Mouse (Mus musculus) heart, embryonic 16.5 days (tissue): ENCODE data around the gene Efhd2. TPM values are rescaled to one million over a fixed set of nuclear protein-coding genes. Genes with fewer than 3 reads are reported as not detected.

Source experiments
- ATAC-seq: fragments of 200-750 bp; cut with Nextera tagmentation; replicated peaks from 2 replicates; pipeline ENCODE4 v1.8.0; 2017; ENCODE audit warnings: moderate number of reproducible peaks; ENCODE audit not compliant: insufficient read depth, low FRiP score; ENCODE audit errors: extremely low read depth
- H3K27ac ChIP-seq: fragments of 300-500 bp; sonication (generic); 2 replicates; pipeline ENCODE4 v1.5.1; 2014; ENCODE audit warnings: mild to moderate bottlenecking, low read length, control low read depth, moderate library complexity
- H3K27me3 ChIP-seq: fragments of 300-500 bp; sonication (generic); 2 replicates; pipeline ENCODE4 v1.6.1; 2014; ENCODE audit warnings: low read length, mixed read lengths; ENCODE audit not compliant: control insufficient read depth, insufficient read depth
- H3K36me3 ChIP-seq: fragments of 300-500 bp; sonication (generic); 2 replicates; pipeline ENCODE4 v1.6.1; 2014; ENCODE audit not compliant: control insufficient read depth, insufficient read depth
- H3K4me1 ChIP-seq: fragments of 300-500 bp; sonication (generic); 2 replicates; pipeline ENCODE4 v1.6.1; 2014; ENCODE audit warnings: low read length, mixed read lengths; ENCODE audit not compliant: control insufficient read depth, insufficient read depth
- H3K4me2 ChIP-seq: fragments of 300-500 bp; sonication (generic); 2 replicates; pipeline ENCODE4 v1.6.1; 2014; ENCODE audit warnings: low read depth, mild to moderate bottlenecking, control low read depth, low read length
- H3K4me3 ChIP-seq: fragments of 300-500 bp; sonication (generic); 2 replicates; pipeline ENCODE4 v1.5.1; 2014; ENCODE audit warnings: mild to moderate bottlenecking, control low read depth, low read length
- H3K9ac ChIP-seq: fragments of 300-500 bp; sonication (generic); 2 replicates; pipeline ENCODE4 v1.6.1; 2014; ENCODE audit warnings: low read length, control low read depth
- H3K9me3 ChIP-seq: fragments of 300-500 bp; sonication (generic); replicated peaks from 2 replicates; pipeline ENCODE4 v1.6.1; 2016; ENCODE audit warnings: low read length; ENCODE audit not compliant: control insufficient read depth
- whole genome bisulfite sequencing: fragments of 180-500 bp; shearing (Covaris S2); extraction: QIAGEN DNeasy Blood & Tissue Kit; methylation state at CpG from one replicate; pipeline ENCODE4 v1.1.7; 2014; 5-methylcytosine and 5-hydroxymethylcytosine counted together
- polyA plus RNA-seq: library from polyadenylated mRNA; unstranded; fragments of >200 nt; fragmentation: Nextera tagmentation; extraction: Ambion mirVana; gene quantifications from 2 replicates; pipeline ENCODE4 v1.2.1, GENCODE M21; 2015

Gene Efhd2
- polyA plus RNA-seq, 1 experiment from 2014 or later, result 80.4 TPM

DNA sequence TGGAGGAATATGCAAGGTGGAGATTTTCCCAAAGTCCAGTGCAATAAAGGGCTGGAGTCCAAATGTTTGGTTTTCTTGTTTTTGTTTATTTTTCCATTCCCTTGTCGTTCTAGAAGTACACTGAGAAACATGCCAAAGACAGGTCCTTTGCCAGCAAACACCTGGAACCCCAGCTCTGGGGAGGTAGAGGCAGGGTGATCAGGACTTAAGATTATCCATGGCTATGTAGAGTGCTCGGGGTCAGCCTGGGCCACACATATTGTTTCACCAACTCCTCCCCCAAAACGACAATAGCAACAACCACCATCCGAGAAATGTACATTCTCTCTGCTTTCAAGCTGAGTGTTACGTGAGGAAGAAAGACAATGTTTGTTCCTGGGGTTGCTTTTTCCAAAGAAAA lies 48.7 kb downstream of the Efhd2 start, which contains the start of gene Cela2a:
Cela2a (minus strand) TSS at position 101 of the 400 bp plus-strand sequence.
- no peak within 1 kb of the TSS for H3K4me3 ChIP-seq
- peaks cover 11% of the 10 kb centered on the region for H3K4me1 ChIP-seq
- no peak within 1 kb of the TSS for H3K9ac ChIP-seq
- no peaks in the 10 kb centered on the region for H3K36me3 ChIP-seq
- no peak for ATAC-seq
- H3K27me3 ChIP-seq, result no peaks in the 10 kb centered on the region
- no peak within 1 kb of the TSS for H3K27ac ChIP-seq
- no peak within 1 kb of the TSS for H3K4me2 ChIP-seq
- 65% methylated on average over 5 of the region's 5 CpGs for WGBS
- H3K9me3 ChIP-seq, result no peaks in the 10 kb centered on the region

DNA sequence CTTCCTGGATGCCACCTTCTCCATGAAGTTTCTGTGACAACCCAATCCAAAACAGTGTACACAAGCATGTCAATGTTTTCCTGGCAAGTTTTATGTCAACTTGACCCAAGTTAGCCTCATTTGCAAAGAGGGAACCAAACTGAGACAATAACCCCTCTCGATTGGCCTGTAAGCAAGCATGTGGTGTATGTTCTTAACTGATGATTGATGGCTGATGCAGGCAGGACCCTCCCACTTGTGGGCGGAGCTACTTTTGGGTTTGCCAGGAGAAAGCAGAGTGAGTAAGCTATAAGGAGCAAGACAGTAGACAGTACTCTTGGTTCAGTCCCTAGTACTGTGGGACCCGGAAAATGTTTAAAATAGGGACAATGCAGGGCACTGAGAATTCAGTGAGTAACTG lies 51.7 kb downstream of the Efhd2 start:
- H3K4me3 ChIP-seq, result no peak overlapping the region
- no peak overlapping the region for H3K27ac ChIP-seq
- WGBS, result 52% methylated on average over 3 of the region's 3 CpGs
- peaks cover 7% of the 10 kb centered on the region for H3K4me1 ChIP-seq
- ATAC-seq, result no peak
- H3K9ac ChIP-seq, result no peak overlapping the region
- no peaks in the 10 kb centered on the region for H3K9me3 ChIP-seq
- H3K27me3 ChIP-seq, result no peaks in the 10 kb centered on the region
- H3K4me2 ChIP-seq, result no peak overlapping the region
- H3K36me3 ChIP-seq, result no peaks in the 10 kb centered on the region

DNA sequence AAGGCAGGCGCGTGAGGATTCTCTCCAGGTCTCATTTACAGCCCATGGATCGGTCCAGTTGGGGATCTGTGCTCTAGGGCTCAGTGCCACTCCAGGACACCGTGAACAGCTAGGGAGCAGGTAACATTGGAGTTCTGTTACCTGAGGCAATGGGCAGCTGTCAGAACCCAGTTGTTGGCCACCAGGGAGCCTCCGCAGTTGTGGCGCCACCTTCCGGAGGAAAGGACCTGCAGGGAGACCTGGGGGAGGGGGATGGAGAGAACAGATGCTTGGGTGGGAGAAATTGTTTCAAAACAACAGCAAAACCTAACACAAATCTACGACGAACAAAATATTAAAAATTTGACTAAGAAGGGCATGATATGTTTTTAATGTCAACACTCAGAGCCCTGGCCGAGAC lies 52.6 kb downstream of the Efhd2 start:
- no peak for ATAC-seq
- Histone ChIP-seq H3K27me3 (no peaks in the 10 kb centered on the region), H3K9me3 (no peaks in the 10 kb centered on the region), H3K4me3 (no peak overlapping the region), H3K36me3 (no peaks in the 10 kb centered on the region), H3K4me2 (no peak overlapping the region), H3K4me1 (peaks cover 3% of the 10 kb centered on the region; the same call in 1 of the 2 replicates), H3K27ac (no peak overlapping the region), H3K9ac (no peak overlapping the region)
- 73% methylated on average over 10 of the region's 10 CpGs for WGBS

DNA sequence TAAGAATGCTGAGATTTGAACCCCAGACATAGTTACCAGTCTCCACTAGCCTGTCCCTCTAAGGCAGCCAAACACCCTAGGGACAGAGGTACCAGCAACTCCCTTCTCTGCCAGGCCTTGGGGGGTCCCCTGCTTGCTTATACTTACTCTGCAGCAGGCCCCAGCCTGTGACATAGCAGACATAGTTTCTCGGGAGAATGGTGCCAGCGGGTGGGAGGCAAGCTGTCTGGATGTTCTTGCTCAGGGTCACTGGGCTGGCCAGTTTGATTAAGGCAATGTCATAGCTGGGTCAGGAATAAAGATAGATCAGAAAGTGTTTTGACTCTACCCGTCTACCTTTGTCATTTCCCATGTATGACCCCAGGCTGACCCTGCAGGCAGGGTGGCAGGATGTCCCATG lies 53.5 kb downstream of the Efhd2 start:
- peaks cover 3% of the 10 kb centered on the region; the same call in 1 of the 2 replicates for H3K4me1 ChIP-seq
- 0 out of 2 replicates have a peak, but pooled peaks have one; percentile 37 for ATAC-seq
- no peak overlapping the region for H3K4me2 ChIP-seq
- no peak overlapping the region for H3K9ac ChIP-seq
- no peaks in the 10 kb centered on the region for H3K9me3 ChIP-seq
- H3K4me3 ChIP-seq, result no peak overlapping the region
- H3K36me3 ChIP-seq, result no peaks in the 10 kb centered on the region; the same call in 1 of the 2 replicates
- WGBS, result 41% methylated on average over 3 of the region's 3 CpGs
- H3K27ac ChIP-seq, result no peak overlapping the region
- no peaks in the 10 kb centered on the region for H3K27me3 ChIP-seq

DNA sequence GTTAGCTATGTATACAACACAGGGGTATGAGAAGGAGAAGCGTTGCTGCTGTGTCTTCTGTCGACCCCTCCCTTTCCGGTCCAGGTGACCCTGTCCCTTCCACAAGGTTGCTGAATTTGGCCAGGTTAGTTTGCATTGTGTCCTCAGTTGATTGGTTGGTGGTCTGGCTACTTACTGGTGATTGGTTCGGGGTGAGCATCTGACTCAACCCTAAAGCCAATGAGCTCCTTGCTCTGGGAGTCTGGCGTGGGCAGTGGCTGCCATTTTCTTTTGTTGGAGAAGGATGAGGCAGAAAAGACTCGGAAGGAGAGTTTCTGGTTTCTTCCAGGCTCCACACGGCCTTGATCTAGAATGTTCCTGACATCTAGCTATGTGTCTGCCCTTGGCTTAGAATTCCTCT lies 55.4 kb downstream of the Efhd2 start:
- WGBS, result 88% methylated on average over 7 of the region's 7 CpGs
- H3K4me2 ChIP-seq, result no peak overlapping the region
- ATAC-seq, result no peak

DNA sequence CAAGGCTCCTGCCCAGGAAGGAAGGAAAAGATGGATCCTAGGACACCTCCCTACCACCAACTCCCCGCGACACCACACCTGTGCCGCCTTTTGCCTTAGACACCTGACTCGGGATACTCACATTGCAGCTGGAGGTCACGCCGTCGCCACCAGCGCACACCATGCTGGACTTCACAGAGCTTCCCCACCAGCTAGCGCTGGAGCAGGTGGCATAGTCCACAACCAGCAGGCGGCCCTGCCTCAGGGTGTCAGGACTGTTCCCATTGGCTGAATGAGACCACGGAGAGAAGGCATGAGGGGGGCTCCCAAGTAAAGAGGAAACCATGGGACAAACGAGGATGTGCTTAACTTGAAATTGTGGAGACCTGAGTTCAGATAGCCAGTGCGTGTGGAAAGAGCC lies 55.9 kb downstream of the Efhd2 start:
- H3K4me2 ChIP-seq, result no peak overlapping the region
- H3K4me3 ChIP-seq, result no peak overlapping the region
- H3K9ac ChIP-seq, result no peak overlapping the region
- H3K36me3 ChIP-seq, result peaks cover 5% of the 10 kb centered on the region; the same call in 1 of the 2 replicates
- no peaks in the 10 kb centered on the region for H3K9me3 ChIP-seq
- no peak overlapping the region for H3K27ac ChIP-seq
- ATAC-seq, result no peak
- peaks cover 3% of the 10 kb centered on the region; the same call in 1 of the 2 replicates for H3K4me1 ChIP-seq
- no peaks in the 10 kb centered on the region for H3K27me3 ChIP-seq
- WGBS, result 80% methylated on average over 13 of the region's 13 CpGs

More for the DNA sequence above, 55.4 kb downstream of the Efhd2 start:
- Histone ChIP-seq H3K9me3 (no peaks in the 10 kb centered on the region), H3K27ac (no peak overlapping the region), H3K27me3 (no peaks in the 10 kb centered on the region), H3K36me3 (peaks cover 4% of the 10 kb centered on the region; the same call in 1 of the 2 replicates), H3K4me1 (peaks cover 3% of the 10 kb centered on the region; the same call in 1 of the 2 replicates), H3K4me3 (no peak overlapping the region), H3K9ac (no peak overlapping the region)

DNA sequence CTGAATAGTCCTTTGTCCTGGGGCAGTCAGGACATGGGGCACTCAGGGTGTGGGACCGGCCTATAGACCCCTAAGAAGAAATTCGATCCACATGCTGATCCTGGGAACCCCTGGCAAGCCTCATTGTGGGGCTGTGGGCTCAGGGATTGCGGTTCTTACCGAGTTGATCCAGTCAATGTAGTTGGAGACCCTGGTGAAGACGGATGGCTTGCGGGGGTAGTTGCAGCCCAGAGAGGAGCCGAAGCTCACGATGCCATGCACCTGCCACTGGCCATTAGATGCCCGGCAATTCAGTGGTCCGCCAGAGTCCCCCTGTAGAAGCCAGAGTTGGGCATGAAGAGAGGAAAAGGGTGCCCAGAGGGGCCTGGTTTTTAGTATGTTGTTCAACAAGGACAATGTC lies 57.0 kb downstream of the Efhd2 start:
- peaks cover 3% of the 10 kb centered on the region; the same call in 1 of the 2 replicates for H3K4me1 ChIP-seq
- ATAC-seq, result no peak
- H3K4me2 ChIP-seq, result no peak overlapping the region
- no peaks in the 10 kb centered on the region for H3K9me3 ChIP-seq
- no peak overlapping the region for H3K4me3 ChIP-seq
- no peak overlapping the region for H3K9ac ChIP-seq
- WGBS, result 78% methylated on average over 10 of the region's 10 CpGs
- peaks cover 5% of the 10 kb centered on the region; the same call in 1 of the 2 replicates for H3K36me3 ChIP-seq
- no peak overlapping the region for H3K27ac ChIP-seq
- no peaks in the 10 kb centered on the region for H3K27me3 ChIP-seq

DNA sequence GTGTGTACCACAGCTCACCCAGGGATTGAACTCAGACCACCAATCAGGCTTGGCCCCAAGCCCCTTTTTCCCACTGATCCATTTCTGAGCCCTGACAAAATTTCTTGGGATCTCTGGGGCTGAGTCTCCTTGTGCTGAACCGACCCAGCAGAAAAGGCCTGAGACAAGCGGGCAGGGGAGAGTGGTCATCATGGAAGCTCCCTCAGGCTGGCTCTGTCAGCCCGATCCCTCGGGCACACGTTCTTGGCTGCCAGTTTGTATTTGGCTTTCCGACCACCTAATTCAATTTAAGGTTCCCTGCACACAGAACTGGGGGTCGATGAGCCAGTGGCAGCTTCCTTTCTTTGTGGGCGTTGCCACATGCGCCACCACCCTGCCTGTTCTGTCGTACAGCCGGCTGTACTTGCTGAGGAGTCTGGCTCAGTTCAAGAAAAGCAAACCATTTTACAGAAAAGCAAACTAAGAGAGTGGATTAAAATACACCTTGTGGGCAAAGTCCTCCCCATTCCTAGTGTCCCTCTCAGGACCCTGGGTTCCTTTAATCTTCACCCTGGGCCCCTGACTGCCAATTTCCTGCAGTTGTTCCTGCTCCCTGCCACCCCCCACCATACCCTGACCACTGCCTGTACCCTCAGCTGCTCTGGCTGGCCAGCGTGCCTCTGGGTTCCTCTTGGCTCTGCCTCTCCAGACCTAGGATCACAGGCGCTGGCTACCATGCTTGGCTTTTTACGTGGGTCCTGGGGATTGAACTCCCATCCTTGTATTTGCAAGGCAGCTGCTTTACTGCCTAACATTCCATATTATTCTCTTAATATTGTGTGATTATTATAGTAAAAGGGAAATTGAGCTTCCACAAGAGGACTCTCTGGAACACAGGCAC lies 57.7 kb downstream of the Efhd2 start:
- peaks cover 7% of the 10 kb centered on the region; the same call in 1 of the 2 replicates for H3K36me3 ChIP-seq

DNA sequence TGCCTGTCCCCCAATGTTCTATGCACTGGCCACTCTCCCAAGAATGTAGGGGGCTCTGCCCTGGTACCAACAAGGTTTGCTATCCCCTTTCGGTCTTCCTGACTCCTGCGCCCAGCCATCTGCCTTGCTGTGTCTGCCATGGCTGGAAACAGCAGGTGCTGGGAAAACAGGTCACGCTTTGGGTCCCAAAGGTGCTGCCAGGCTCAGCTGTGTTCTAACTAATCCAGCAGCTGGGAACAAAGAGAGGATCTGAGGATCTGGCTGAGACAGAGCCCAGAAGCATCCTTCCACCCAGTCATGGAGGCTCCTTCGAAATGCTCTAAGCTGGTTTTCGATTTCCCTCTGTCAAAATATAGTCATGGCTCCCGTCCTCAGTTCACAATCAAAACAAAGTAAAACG lies 58.5 kb downstream of the Efhd2 start:
- Histone ChIP-seq H3K4me1 (peaks cover 3% of the 10 kb centered on the region; the same call in 1 of the 2 replicates), H3K9me3 (no peaks in the 10 kb centered on the region), H3K27ac (no peak overlapping the region), H3K27me3 (no peaks in the 10 kb centered on the region), H3K36me3 (peaks cover 13% of the 10 kb centered on the region), H3K4me3 (no peak overlapping the region), H3K9ac (no peak overlapping the region), H3K4me2 (no peak overlapping the region)
- ATAC-seq, result no peak
- 88% methylated on average over 7 of the region's 7 CpGs for WGBS

More for the DNA sequence above, 57.7 kb downstream of the Efhd2 start:
- H3K27ac ChIP-seq, result no peak overlapping the region
- no peaks in the 10 kb centered on the region for H3K9me3 ChIP-seq
- H3K4me2 ChIP-seq, result no peak overlapping the region
- WGBS, result 76% methylated on average over 14 of the region's 14 CpGs
- no peak overlapping the region for H3K9ac ChIP-seq
- no peak for ATAC-seq
- H3K4me1 ChIP-seq, result peaks cover 3% of the 10 kb centered on the region; the same call in 1 of the 2 replicates
- no peaks in the 10 kb centered on the region for H3K27me3 ChIP-seq
- no peak overlapping the region for H3K4me3 ChIP-seq
